Mouse (Mus musculus): ENCODE results near the gene Gm11127. TPM values are rescaled to one million over a fixed set of nuclear protein-coding genes. Genes with fewer than 3 reads are reported as not detected.

Gm11127 gene
- polyA plus RNA-seq, 1 experiment from 2014 or later, result not detected

GRCm38 (mm10) chr17:36019519-36019918, 38.7 kb downstream of the Gm11127 start:
- WGBS, result 68% methylated on average over 3 of the region's 3 CpGs
- no peak for ATAC-seq (ENCODE audit: insufficient number of reproducible peaks, insufficient read depth, low FRiP score, low TSS enrichment, low read depth)

DNA sequence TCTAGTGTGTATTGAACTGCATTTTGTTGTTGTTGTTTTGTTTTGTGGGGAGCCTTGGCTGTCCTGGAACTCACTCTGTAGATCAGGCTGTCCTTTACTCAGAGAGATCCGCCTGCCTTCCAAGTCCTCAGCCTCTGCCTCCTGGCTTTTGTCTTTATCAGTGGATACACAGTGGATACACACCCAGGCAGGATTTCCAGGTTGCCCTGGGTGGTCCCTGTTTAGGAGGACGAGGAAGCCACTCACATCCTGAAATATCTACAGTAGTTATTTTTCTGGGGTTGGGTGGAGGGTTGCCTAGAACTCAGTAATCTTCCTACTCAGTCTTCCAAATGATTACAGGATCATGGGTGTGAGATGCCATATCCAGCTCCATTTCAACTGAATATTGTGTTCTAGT, 39.2 kb downstream of the Gm11127 start:
- 62% methylated on average over 2 of the region's 2 CpGs for WGBS
- Histone ChIP-seq H3K27me3 (no peaks in the 10 kb centered on the region), H3K27ac (no peak overlapping the region), H3K4me2 (no peak overlapping the region), H3K9ac (no peak overlapping the region), H3K4me1 (peaks cover 12% of the 10 kb centered on the region; the same call in 1 of the 2 replicates), H3K36me3 (peaks cover 19% of the 10 kb centered on the region), H3K4me3 (no peak overlapping the region), H3K9me3 (no peaks in the 10 kb centered on the region)
- ATAC-seq (ENCODE audit: insufficient number of reproducible peaks, insufficient read depth, low FRiP score, low TSS enrichment, low read depth), result no peak

More at GRCm38 (mm10) chr17:36019519-36019918, 38.7 kb downstream of the Gm11127 start:
- H3K4me1 ChIP-seq, result peaks cover 14% of the 10 kb centered on the region; the same call in 1 of the 2 replicates
- H3K9ac ChIP-seq, result no peak overlapping the region
- no peaks in the 10 kb centered on the region for H3K27me3 ChIP-seq
- no peak overlapping the region for H3K4me2 ChIP-seq
- no peaks in the 10 kb centered on the region for H3K9me3 ChIP-seq
- no peak overlapping the region for H3K27ac ChIP-seq
- peaks cover 14% of the 10 kb centered on the region for H3K36me3 ChIP-seq
- H3K4me3 ChIP-seq, result no peak overlapping the region

DNA sequence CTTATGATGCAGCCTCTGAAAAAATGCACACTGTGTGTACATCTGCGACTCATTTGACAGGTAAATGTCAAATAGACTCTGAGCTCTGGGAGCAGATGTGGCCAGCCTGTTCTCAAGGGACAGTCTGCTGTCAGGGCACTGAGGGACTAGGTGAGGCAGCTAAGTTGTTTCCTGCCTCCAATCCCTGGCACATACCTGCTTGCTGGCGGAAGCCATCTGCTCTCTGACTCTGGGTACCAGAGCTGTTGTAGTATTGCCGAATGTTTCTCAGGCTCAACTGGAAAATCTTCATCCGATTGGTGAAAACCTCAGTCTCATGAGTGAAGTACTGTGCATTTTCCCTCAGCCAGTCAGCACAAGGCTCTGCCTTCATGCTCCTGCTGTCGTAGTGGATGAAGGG, 41.1 kb downstream of the Gm11127 start:
- ATAC-seq (ENCODE audit: insufficient number of reproducible peaks, insufficient read depth, low FRiP score, low TSS enrichment, low read depth), result no peak
- WGBS, result 88% methylated on average over 5 of the region's 5 CpGs
- Histone ChIP-seq H3K27ac (no peak overlapping the region), H3K9ac (no peak overlapping the region), H3K4me3 (no peak overlapping the region), H3K36me3 (peaks cover 19% of the 10 kb centered on the region), H3K4me2 (no peak overlapping the region), H3K27me3 (no peaks in the 10 kb centered on the region), H3K9me3 (no peaks in the 10 kb centered on the region), H3K4me1 (peaks cover 3% of the 10 kb centered on the region; the same call in 1 of the 2 replicates)

DNA sequence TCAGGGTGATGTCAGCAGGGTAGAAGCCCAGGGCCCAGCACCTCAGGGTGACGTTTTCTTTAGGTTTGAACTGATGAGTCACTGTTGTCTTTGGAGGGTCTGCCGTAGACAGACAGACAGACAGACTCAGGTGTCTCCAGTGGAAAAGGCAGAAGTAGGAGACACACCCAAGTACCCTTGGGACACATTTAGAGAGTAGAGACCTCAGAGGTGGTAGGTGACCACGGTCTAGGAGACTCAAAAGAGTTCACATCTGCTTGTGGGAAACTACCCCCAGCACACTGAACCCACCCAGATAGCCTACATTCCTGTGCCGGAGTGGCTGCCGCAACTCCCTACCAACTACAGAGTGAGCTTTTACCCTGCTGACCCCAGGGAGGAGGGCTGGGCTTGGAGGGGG, 43.2 kb downstream of the Gm11127 start:
- 95% methylated on average over 5 of the region's 5 CpGs for WGBS
- ATAC-seq (ENCODE audit: insufficient number of reproducible peaks, insufficient read depth, low FRiP score, low TSS enrichment, low read depth), result no peak
- Histone ChIP-seq H3K9me3 (no peaks in the 10 kb centered on the region), H3K4me2 (no peak overlapping the region), H3K4me1 (no peaks in the 10 kb centered on the region), H3K36me3 (peaks cover 19% of the 10 kb centered on the region), H3K27me3 (no peaks in the 10 kb centered on the region), H3K4me3 (no peak overlapping the region), H3K27ac (no peak overlapping the region), H3K9ac (no peak overlapping the region)

Other genes starting within 250 kb of the Gm11127 start
- gene Ier3, start 236.7 kb downstream of the Gm11127 start, polyA plus RNA-seq (2015; fragmentation: Nextera tagmentation; extraction: Ambion mirVana), result 20.1 and 27.7 TPM in 2 replicates
- gene Flot1, start 235.1 kb downstream of the Gm11127 start, polyA plus RNA-seq (2015; fragmentation: Nextera tagmentation; extraction: Ambion mirVana), result 61.0 and 67.2 TPM in 2 replicates
- 1,166 and 1,221 TPM in 2 replicates for gene Tubb5, start 220.1 kb downstream of the Gm11127 start, polyA plus RNA-seq (2015; fragmentation: Nextera tagmentation; extraction: Ambion mirVana)
- 15.7 and 21.0 TPM in 2 replicates for gene Mdc1, start 216.9 kb downstream of the Gm11127 start, polyA plus RNA-seq (2015; fragmentation: Nextera tagmentation; extraction: Ambion mirVana)
- 49.0 and 53.5 TPM in 2 replicates for gene Nrm, start 197.1 kb downstream of the Gm11127 start, polyA plus RNA-seq (2015; fragmentation: Nextera tagmentation; extraction: Ambion mirVana)
- 23.7 and 25.4 TPM in 2 replicates for gene Ppp1r18, start 192.8 kb downstream of the Gm11127 start, polyA plus RNA-seq (2015; fragmentation: Nextera tagmentation; extraction: Ambion mirVana)
- 40.9 and 53.5 TPM in 2 replicates for gene Dhx16, start 178.6 kb downstream of the Gm11127 start, polyA plus RNA-seq (2015; fragmentation: Nextera tagmentation; extraction: Ambion mirVana)
- gene 2310061I04Rik, start 160.9 kb downstream of the Gm11127 start, polyA plus RNA-seq (2015; fragmentation: Nextera tagmentation; extraction: Ambion mirVana), result 24.7 and 30.1 TPM in 2 replicates
- gene Atat1, start 148.3 kb downstream of the Gm11127 start, polyA plus RNA-seq (2015; fragmentation: Nextera tagmentation; extraction: Ambion mirVana), result 136 and 151 TPM in 2 replicates
- gene Mrps18b, start 142.0 kb downstream of the Gm11127 start, polyA plus RNA-seq (2015; fragmentation: Nextera tagmentation; extraction: Ambion mirVana), result 60.2 and 69.9 TPM in 2 replicates
- 40.1 and 44.3 TPM in 2 replicates for gene Ppp1r10, start 141.9 kb downstream of the Gm11127 start, polyA plus RNA-seq (2015; fragmentation: Nextera tagmentation; extraction: Ambion mirVana)
- gene Abcf1, start 88.6 kb downstream of the Gm11127 start, polyA plus RNA-seq (2015; fragmentation: Nextera tagmentation; extraction: Ambion mirVana), result 109 and 110 TPM in 2 replicates
- gene Gnl1, start 78.5 kb downstream of the Gm11127 start, polyA plus RNA-seq (2015; fragmentation: Nextera tagmentation; extraction: Ambion mirVana), result 56.3 and 64.8 TPM in 2 replicates
- gene Prr3, start 78.1 kb downstream of the Gm11127 start, polyA plus RNA-seq (2015; fragmentation: Nextera tagmentation; extraction: Ambion mirVana), result 44.4 and 56.9 TPM in 2 replicates
- 3.9 and 4.3 TPM in 2 replicates for gene H2-T24, start 37.8 kb downstream of the Gm11127 start, polyA plus RNA-seq (2015; fragmentation: Nextera tagmentation; extraction: Ambion mirVana)
- gene H2-T23, start 25.5 kb downstream of the Gm11127 start, polyA plus RNA-seq (2015; fragmentation: Nextera tagmentation; extraction: Ambion mirVana), result 18.8 and 21.6 TPM in 2 replicates
- 20.1 and 21.0 TPM in 2 replicates for gene H2-T22, start 15.6 kb downstream of the Gm11127 start, polyA plus RNA-seq (2015; fragmentation: Nextera tagmentation; extraction: Ambion mirVana)
- not detected in 2 replicates for gene Gm6034, start 15.4 kb downstream of the Gm11127 start, polyA plus RNA-seq (2015; fragmentation: Nextera tagmentation; extraction: Ambion mirVana)
- not detected in 2 replicates for gene Gm19684, start 63.3 kb upstream of the Gm11127 start, polyA plus RNA-seq (2015; fragmentation: Nextera tagmentation; extraction: Ambion mirVana)
- gene Gm7030, start 71.1 kb upstream of the Gm11127 start, polyA plus RNA-seq (2015; fragmentation: Nextera tagmentation; extraction: Ambion mirVana), result not detected in 2 replicates
- gene Gm8909, start 110.2 kb upstream of the Gm11127 start, polyA plus RNA-seq (2015; fragmentation: Nextera tagmentation; extraction: Ambion mirVana), result 0.26 TPM in 1 of 2 replicates, not detected in the other
- gene H2-T3, start 131.9 kb upstream of the Gm11127 start, polyA plus RNA-seq (2015; fragmentation: Nextera tagmentation; extraction: Ambion mirVana), result 0.80 TPM in 1 of 2 replicates, not detected in the other
- gene Rpp21, start 199.7 kb upstream of the Gm11127 start, polyA plus RNA-seq (2015; fragmentation: Nextera tagmentation; extraction: Ambion mirVana), result 92.3 and 118 TPM in 2 replicates
- gene Trim39, start 213.9 kb upstream of the Gm11127 start, polyA plus RNA-seq (2015; fragmentation: Nextera tagmentation; extraction: Ambion mirVana), result 22.4 and 25.4 TPM in 2 replicates
- gene H2-M10.2, start 228.1 kb upstream of the Gm11127 start, polyA plus RNA-seq (2015; fragmentation: Nextera tagmentation; extraction: Ambion mirVana), result 0.23 TPM in 1 of 2 replicates, not detected in the other

Data from embryonic facial prominence, embryonic 13.5 days (tissue).